Mouse (Mus musculus) bone marrow macrophage, adult 2 months (primary cell): ENCODE results near the gene Tns3.

Experiments used
- CTCF ChIP-seq: IDR thresholded peaks from 2 replicates; pipeline ENCODE4 v1.5.1; 2012; ENCODE audit warnings: low read depth, mild to moderate bottlenecking, low read length, moderate library complexity
- POLR2A ChIP-seq: IDR thresholded peaks from 2 replicates; pipeline ENCODE4 v1.6.1; 2012; ENCODE audit warnings: mild to moderate bottlenecking, low read depth, low read length, borderline replicate concordance

- TF ChIP-seq CTCF (no peak), POLR2A (no peak)
Observed at GRCm38 (mm10) chr11:8440706-8441105, 223.6 kb downstream of the Tns3 start.
